Mouse (Mus musculus) hindbrain, embryonic 13.5 days (tissue): ENCODE data around the gene Galnt18. TPM values are rescaled to one million over a fixed set of nuclear protein-coding genes. Genes with fewer than 3 reads are reported as not detected.

Experiments used
- ATAC-seq: fragments of 200-750 bp; cut with Nextera tagmentation; 2 replicates; pipeline ENCODE4 v1.8.0; 2017; ENCODE audit warnings: moderate TSS enrichment; ENCODE audit not compliant: low FRiP score
- H3K27ac ChIP-seq: fragments of 300-500 bp; sonication (generic); 2 replicates; pipeline ENCODE4 v1.5.1; 2015; ENCODE audit warnings: inconsistent platforms, mild to moderate bottlenecking, moderate library complexity
- H3K27me3 ChIP-seq: fragments of 300-500 bp; sonication (generic); 2 replicates; pipeline ENCODE4 v1.6.1; 2015; ENCODE audit warnings: mild to moderate bottlenecking, inconsistent platforms
- H3K36me3 ChIP-seq: fragments of 300-500 bp; sonication (generic); 2 replicates; pipeline ENCODE4 v1.6.1; 2015; ENCODE audit warnings: mild to moderate bottlenecking, inconsistent platforms
- H3K4me1 ChIP-seq: fragments of 300-500 bp; sonication (generic); replicated peaks from 2 replicates; pipeline ENCODE4 v1.6.1; 2015; ENCODE audit warnings: inconsistent platforms
- H3K4me2 ChIP-seq: fragments of 300-500 bp; sonication (generic); 2 replicates; pipeline ENCODE4 v1.6.1; 2015; ENCODE audit warnings: inconsistent platforms, mild to moderate bottlenecking, moderate library complexity
- H3K4me3 ChIP-seq: fragments of 300-500 bp; sonication (generic); 2 replicates; pipeline ENCODE4 v1.5.1; 2015; ENCODE audit warnings: mild to moderate bottlenecking, inconsistent platforms
- H3K9ac ChIP-seq: fragments of 300-500 bp; sonication (generic); 2 replicates; pipeline ENCODE4 v1.6.1; 2015; ENCODE audit warnings: mild to moderate bottlenecking, inconsistent platforms
- H3K9me3 ChIP-seq: fragments of 300-500 bp; sonication (generic); 2 replicates; pipeline ENCODE4 v1.6.1; 2016; ENCODE audit warnings: inconsistent platforms
- WGBS: fragments of 180-500 bp; shearing (Covaris S2); methylation state at CpG from one replicate; pipeline ENCODE4 v1.1.7; 2015; 5-methylcytosine and 5-hydroxymethylcytosine counted together
- microRNA-seq: library from miRNA; unstranded; fragments of <30 nt; microRNA quantifications from one replicate; pipeline ENCODE4, GENCODE M21; 2016
- polyA plus RNA-seq: library from polyadenylated mRNA; unstranded; fragments of >200 nt; fragmentation: Nextera tagmentation; extraction: Ambion mirVana; gene quantifications from 2 replicates; pipeline ENCODE4 v1.2.1, GENCODE M21; 2015

Galnt18 gene
- polyA plus RNA-seq, 1 experiment from 2014 or later = 10.4 TPM

DNA sequence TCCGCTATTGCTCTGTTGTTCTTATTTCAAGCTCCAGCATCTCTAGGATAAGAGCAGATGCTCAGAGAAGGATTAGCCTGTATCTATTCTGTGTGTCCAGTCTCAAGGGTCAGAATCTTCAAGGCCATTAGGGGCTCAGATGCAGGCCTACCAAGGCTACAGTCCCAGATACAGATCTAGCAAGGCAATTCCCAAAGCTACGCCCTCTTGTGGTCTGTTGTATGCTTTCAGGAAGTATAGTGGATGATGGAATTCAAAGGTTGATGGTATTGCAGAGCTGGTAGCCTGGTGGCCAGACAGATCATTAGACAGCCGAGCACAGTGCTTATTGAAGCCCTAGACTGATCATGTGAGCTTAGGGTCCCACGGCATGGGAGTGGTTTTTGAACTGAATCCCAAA is 320.1 kb downstream of the Galnt18 start:
- WGBS = 84% methylated on average over 4 of the region's 4 CpGs
- Histone ChIP-seq H3K27ac (no peak overlapping the region), H3K4me1 (no peaks in the 10 kb centered on the region), H3K4me2 (no peak overlapping the region), H3K27me3 (no peaks in the 10 kb centered on the region), H3K9me3 (no peaks in the 10 kb centered on the region), H3K4me3 (no peak overlapping the region), H3K9ac (no peak overlapping the region), H3K36me3 (no peaks in the 10 kb centered on the region)
- ATAC-seq = no peak

DNA sequence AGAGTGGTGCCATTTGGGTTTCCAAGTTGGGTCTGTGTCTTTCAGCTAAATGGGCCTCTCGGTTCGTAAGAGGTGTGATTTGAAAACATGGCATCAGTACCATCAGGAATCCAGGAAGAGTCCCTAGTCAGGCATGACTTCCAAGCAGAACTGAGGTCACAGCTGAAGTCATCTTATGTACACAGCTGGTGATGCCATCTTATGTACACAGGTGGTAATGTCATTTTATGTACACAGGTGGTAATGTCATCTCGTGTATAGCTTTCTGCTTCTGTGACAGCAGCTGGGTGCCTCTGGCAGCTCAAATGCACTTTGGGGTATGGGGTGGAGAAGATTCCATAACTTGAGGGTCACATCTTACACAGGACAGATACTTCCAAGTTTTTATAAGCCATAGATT is 323.8 kb downstream of the Galnt18 start:
- 0 out of 2 replicates have a peak, but pooled peaks cover 20% of the 10 kb centered on the region for H3K4me1 ChIP-seq
- WGBS = 85% methylated on average over 3 of the region's 3 CpGs
- no peak overlapping the region for H3K4me3 ChIP-seq
- no peaks in the 10 kb centered on the region for H3K27me3 ChIP-seq
- no peaks in the 10 kb centered on the region for H3K36me3 ChIP-seq
- no peak overlapping the region for H3K9ac ChIP-seq
- H3K4me2 ChIP-seq = no peak overlapping the region
- H3K27ac ChIP-seq = no peak overlapping the region
- H3K9me3 ChIP-seq = no peaks in the 10 kb centered on the region
- no peak for ATAC-seq

DNA sequence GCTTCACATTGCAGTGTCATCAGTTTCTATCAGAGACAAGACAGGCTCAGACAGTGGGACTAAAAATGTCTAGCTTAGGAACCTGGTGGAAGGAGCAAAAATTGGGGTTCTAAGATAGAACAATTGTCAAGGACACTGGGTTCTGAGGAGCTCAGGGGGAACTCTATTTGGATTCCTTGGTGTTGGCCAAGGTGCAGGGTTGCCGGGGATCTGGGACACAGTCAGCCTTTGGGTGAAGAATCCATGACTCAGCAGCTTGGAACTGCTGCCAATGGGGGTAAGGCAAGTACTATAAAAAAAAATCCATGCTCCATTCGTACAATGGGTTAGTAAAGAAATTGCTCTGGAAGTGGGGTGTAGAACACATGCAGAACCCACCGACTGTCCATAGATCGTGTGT is 324.2 kb downstream of the Galnt18 start:
- Histone ChIP-seq H3K27ac (no peak overlapping the region), H3K9me3 (no peaks in the 10 kb centered on the region), H3K9ac (no peak overlapping the region), H3K4me3 (no peak overlapping the region), H3K36me3 (no peaks in the 10 kb centered on the region), H3K4me1 (peaks cover 23% of the 10 kb centered on the region; the same call in 1 of the 2 replicates), H3K27me3 (no peaks in the 10 kb centered on the region), H3K4me2 (no peak overlapping the region)
- no peak for ATAC-seq
- 95% methylated on average over 4 of the region's 4 CpGs for WGBS

DNA sequence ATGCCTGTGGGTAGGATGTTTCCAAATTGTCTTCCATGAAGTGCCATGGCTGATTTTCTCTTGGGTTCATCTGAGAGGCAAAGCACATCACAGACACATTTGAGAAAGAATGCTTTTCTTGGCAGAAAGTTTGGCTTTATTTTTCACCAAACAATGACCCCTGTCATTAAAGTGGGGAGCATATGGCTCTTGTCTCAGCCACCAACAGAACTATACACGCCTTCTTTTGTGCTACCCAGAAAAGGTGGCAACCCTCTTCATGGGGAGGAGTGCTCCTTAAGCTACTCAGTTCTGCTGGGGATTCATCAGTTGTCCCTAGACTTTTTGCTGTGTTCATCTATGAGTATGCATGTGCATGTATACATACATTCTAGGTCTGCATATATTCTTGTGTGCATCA is 327.8 kb downstream of the Galnt18 start:
- 38% methylated on average over 1 of the region's 1 CpGs for WGBS
- Histone ChIP-seq H3K36me3 (no peaks in the 10 kb centered on the region), H3K27me3 (no peaks in the 10 kb centered on the region), H3K27ac (no peak overlapping the region), H3K4me3 (no peak overlapping the region), H3K9ac (no peak overlapping the region), H3K4me1 (peaks cover 27% of the 10 kb centered on the region; the same call in 1 of the 2 replicates), H3K9me3 (no peaks in the 10 kb centered on the region), H3K4me2 (no peak overlapping the region)
- no peak for ATAC-seq

DNA sequence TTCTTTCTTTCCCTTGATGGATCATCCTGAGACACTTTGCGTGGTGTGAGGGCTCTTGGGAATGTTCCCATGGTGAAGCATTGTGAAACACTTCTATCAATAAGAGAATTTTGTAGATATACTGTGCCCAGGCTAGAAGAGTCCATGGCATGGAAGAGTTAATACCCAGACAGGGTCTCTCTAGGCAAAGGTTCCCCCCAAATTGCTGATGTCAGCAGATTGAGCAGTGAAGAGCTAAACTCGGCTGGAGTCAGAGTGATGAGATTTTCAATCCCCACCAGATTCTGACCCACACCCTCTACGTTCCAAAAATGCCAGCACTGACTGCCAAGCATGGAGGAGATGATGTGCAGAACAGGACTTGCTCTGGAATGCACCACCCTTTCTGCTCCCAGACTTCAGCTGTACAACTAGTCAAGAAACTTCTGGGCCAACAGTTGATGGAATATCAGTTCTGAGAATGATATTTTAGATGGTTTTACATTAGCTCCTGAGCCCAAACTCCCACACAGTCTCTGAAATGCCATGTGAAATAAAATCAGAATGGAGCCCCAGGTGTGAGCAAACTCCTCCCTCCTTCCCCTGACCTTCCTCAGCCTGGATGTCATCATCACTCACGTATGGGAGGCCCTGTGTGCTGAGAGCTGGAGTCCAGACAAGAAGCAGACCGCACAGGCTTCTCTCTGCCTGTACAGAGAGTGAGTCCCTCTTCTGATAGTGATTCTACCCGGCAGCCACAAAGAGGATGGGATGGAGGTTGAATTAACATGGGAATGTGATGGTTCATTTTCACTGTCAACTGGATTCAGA is 329.3 kb downstream of the Galnt18 start:
- whole genome bisulfite sequencing = 68% methylated on average over 6 of the region's 6 CpGs
- Histone ChIP-seq H3K4me2 (no peak overlapping the region), H3K9ac (no peak overlapping the region), H3K27ac (no peak overlapping the region), H3K4me1 (peaks cover 27% of the 10 kb centered on the region; the same call in 1 of the 2 replicates), H3K36me3 (no peaks in the 10 kb centered on the region), H3K4me3 (no peak overlapping the region), H3K27me3 (no peaks in the 10 kb centered on the region), H3K9me3 (no peaks in the 10 kb centered on the region)
- ATAC-seq = no peak

DNA sequence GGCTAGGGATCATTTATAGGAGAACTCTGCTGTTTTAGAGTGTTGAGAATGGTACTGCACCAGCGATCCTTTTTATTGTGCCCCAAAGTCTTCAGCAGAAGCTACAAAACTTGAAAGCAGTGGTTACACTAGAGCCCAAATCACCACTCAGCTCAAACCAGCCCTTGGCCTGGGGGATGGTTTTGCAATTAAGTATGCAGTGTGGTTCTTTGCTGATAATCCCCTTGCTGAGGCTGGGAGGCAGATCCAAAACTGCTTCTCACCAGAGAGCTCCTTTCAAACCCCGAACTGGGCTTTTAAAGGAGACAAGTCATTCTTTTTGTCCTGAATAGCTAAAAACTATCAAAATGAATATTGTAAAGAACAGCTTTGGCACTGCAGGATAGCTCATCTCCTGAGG is 346.6 kb downstream of the Galnt18 start:
- no peak overlapping the region for H3K4me2 ChIP-seq
- no peaks in the 10 kb centered on the region; the same call in 1 of the 2 replicates for H3K4me1 ChIP-seq
- no peaks in the 10 kb centered on the region for H3K27me3 ChIP-seq
- 53% methylated on average over 2 of the region's 2 CpGs for WGBS
- no peak overlapping the region for H3K4me3 ChIP-seq
- no peak overlapping the region for H3K9ac ChIP-seq
- H3K36me3 ChIP-seq = no peaks in the 10 kb centered on the region
- H3K9me3 ChIP-seq = no peaks in the 10 kb centered on the region
- no peak for ATAC-seq
- H3K27ac ChIP-seq = no peak overlapping the region

DNA sequence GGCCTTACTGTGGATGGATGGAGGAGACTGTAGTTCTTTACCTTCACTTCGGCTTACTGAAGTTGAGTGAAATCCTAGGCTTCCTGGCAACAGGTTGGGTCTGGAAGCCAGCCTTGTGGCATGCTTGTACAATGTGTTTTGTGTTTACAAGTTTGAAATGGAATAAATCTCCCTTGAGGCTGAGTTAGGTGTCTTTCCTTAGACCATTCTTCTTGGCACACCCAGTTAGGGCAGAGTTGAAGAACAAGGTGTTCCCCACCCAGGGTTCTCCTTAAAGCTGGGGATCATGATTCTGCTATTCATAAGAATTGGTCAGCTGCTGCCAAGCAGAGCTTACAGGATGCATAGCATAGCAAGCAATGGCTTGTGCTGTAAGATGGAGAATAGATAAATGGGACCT is 352.4 kb downstream of the Galnt18 start:
- H3K4me1 ChIP-seq = no peaks in the 10 kb centered on the region
- H3K4me3 ChIP-seq = no peak overlapping the region
- H3K27me3 ChIP-seq = no peaks in the 10 kb centered on the region
- ATAC-seq = no peak
- no peak overlapping the region for H3K9ac ChIP-seq
- H3K36me3 ChIP-seq = no peaks in the 10 kb centered on the region
- 81% methylated on average over 1 of the region's 1 CpGs for WGBS
- no peak overlapping the region for H3K27ac ChIP-seq
- no peak overlapping the region for H3K4me2 ChIP-seq
- H3K9me3 ChIP-seq = no peaks in the 10 kb centered on the region

Small RNA genes lying within 50 kb of the gene (microRNA-seq; reads per million reads assigned to microRNA genes)
- gene Gm25787 = not detected

Other genes starting within 250 kb of the Galnt18 start
- gene Usp47, start 243.5 kb upstream of the Galnt18 start, polyA plus RNA-seq = 79.4 and 83.2 TPM in 2 replicates